Mouse (Mus musculus) left cerebral cortex, adult 2 months (tissue): Measurements from ENCODE around the gene Sowahc. TPM values are rescaled to one million over a fixed set of nuclear protein-coding genes. Genes with fewer than 3 reads are reported as not detected.

Experiments
- DNase-seq, 2 experiments: peaks; one replicate each; pipeline ENCODE4 v3.0.0; 2021 to 2022; ENCODE audit warnings: low spot score in 2 of 2, mixed read lengths in 1 of 2; ENCODE audit errors: extremely low spot score in 1 of 2
- H3K27ac ChIP-seq: fragments of 200-600 bp; 2 replicates; pipeline ENCODE4 v1.8.1; 2022
- H3K4me3 ChIP-seq: fragments of 200-600 bp; 2 replicates; pipeline ENCODE4 v1.8.1; 2022
- CTCF ChIP-seq: fragments of 200-600 bp; IDR thresholded peaks from 2 replicates; pipeline ENCODE4 v1.8.1; 2022; ENCODE audit warnings: antibody characterized with exemption, mild to moderate bottlenecking, moderate library complexity
- intact Hi-C: fragments of 180-260 bp; cut with DNase I; formaldehyde crosslinking; loops from one replicate; pipeline ENCODE4 v1.15.1; 2025
- total RNA-seq, 2 experiments: library from RNA; stranded (reverse); gene quantifications; 2 replicates each; pipeline ENCODE4 v1.2.3; 2021

Sowahc gene
- total RNA-seq, 2 experiments from 2014 or later = 7.1 to 7.7 TPM

GRCm38 (mm10) chr10:59259572-59259971, 37.8 kb downstream of the Sowahc start:
- no peak for TF ChIP-seq CTCF
- intact Hi-C loops = no loop called here
- H3K4me3 ChIP-seq = no peak overlapping the region
- no peak overlapping the region for H3K27ac ChIP-seq
- no peak for DNase-seq

GRCm38 (mm10) chr10:59261603-59262002, 39.9 kb downstream of the Sowahc start:
- no peak for DNase-seq
- no peak for TF ChIP-seq CTCF
- Histone ChIP-seq H3K27ac (no peak overlapping the region), H3K4me3 (no peak overlapping the region)
- intact Hi-C loops = no loop called here

GRCm38 (mm10) chr10:59262021-59262420, 40.3 kb downstream of the Sowahc start:
- Histone ChIP-seq H3K27ac (no peak overlapping the region), H3K4me3 (no peak overlapping the region)
- no peak for DNase-seq
- no peak for TF ChIP-seq CTCF
- intact Hi-C loops = no loop called here

- H3K27ac ChIP-seq = no peak overlapping the region
- no peak for DNase-seq
- intact Hi-C loops = no loop called here
- H3K4me3 ChIP-seq = no peak overlapping the region
- TF ChIP-seq CTCF = no peak
Measured at GRCm38 (mm10) chr10:59262979-59263378, 41.2 kb downstream of the Sowahc start.

- no peak overlapping the region for H3K4me3 ChIP-seq
- no peak for TF ChIP-seq CTCF
- no peak for DNase-seq
- H3K27ac ChIP-seq = no peak overlapping the region
- intact Hi-C loops = no loop called here
Measured at GRCm38 (mm10) chr10:59265067-59265466, 43.3 kb downstream of the Sowahc start.

GRCm38 (mm10) chr10:59265674-59266073, 43.9 kb downstream of the Sowahc start:
- Histone ChIP-seq H3K27ac (no peak overlapping the region), H3K4me3 (no peak overlapping the region)
- DNase-seq = no peak
- intact Hi-C loops = no loop called here
- TF ChIP-seq CTCF = no peak

GRCm38 (mm10) chr10:59266097-59266496, 44.3 kb downstream of the Sowahc start:
- no peak overlapping the region for H3K27ac ChIP-seq
- intact Hi-C loops = no loop called here
- TF ChIP-seq CTCF = no peak
- no peak for DNase-seq
- H3K4me3 ChIP-seq = no peak overlapping the region

- no peak overlapping the region for H3K4me3 ChIP-seq
- intact Hi-C loops = no loop called here
- TF ChIP-seq CTCF = no peak
Measured at GRCm38 (mm10) chr10:59267275-59267674, 45.5 kb downstream of the Sowahc start.

GRCm38 (mm10) chr10:59268109-59268508, 46.4 kb downstream of the Sowahc start:
- DNase-seq = no peak
- Histone ChIP-seq H3K27ac (no peak overlapping the region), H3K4me3 (no peak overlapping the region)
- no peak for TF ChIP-seq CTCF
- intact Hi-C loops = no loop called here

More at GRCm38 (mm10) chr10:59267275-59267674, 45.5 kb downstream of the Sowahc start:
- no peak overlapping the region for H3K27ac ChIP-seq
- no peak for DNase-seq

- no peak for TF ChIP-seq CTCF
- DNase-seq = no peak
- Histone ChIP-seq H3K4me3 (no peak overlapping the region), H3K27ac (no peak overlapping the region)
- intact Hi-C loops = no loop called here
Measured at GRCm38 (mm10) chr10:59268754-59269153, 47.0 kb downstream of the Sowahc start.

- Histone ChIP-seq H3K4me3 (no peak overlapping the region), H3K27ac (no peak overlapping the region)
- no peak for TF ChIP-seq CTCF
- intact Hi-C loops = no loop called here
- DNase-seq = no peak
Measured at GRCm38 (mm10) chr10:59275745-59276144, 54.0 kb downstream of the Sowahc start.

Other genes with a start within 250 kb of the Sowahc start
- gene Sept10, start 106 bp upstream of the Sowahc start, total RNA-seq = 1 to 10 TPM; 6.6 to 6.9 TPM
- 10 to 100 TPM; 37.6 to 49.7 TPM for gene P4ha1, start 101.3 kb downstream of the Sowahc start, total RNA-seq
- gene Gm10273, start 173.7 kb downstream of the Sowahc start, total RNA-seq = 10 to 100 TPM; 37.4 to 65.6 TPM
- gene Pla2g12b, start 181.7 kb downstream of the Sowahc start, total RNA-seq = not detected
- under 1 TPM; 0.16 to 0.34 TPM for gene Oit3, start 219.8 kb downstream of the Sowahc start, total RNA-seq